Mouse (Mus musculus) forebrain, postnatal 0 days (tissue): ENCODE data around the gene Olfr556. TPM values are rescaled to one million over a fixed set of nuclear protein-coding genes. Genes with fewer than 3 reads are reported as not detected.
"Not testable (repeated sequence)": the region's sequence is repeated elsewhere in the genome, so short reads cannot be mapped to it uniquely, and the experiment has no call there.

Source experiments
- ATAC-seq: fragments of 200-750 bp; cut with Nextera tagmentation; 2 replicates; pipeline ENCODE4 v1.8.0; 2017; ENCODE audit warnings: mild to moderate bottlenecking, moderate library complexity
- DNase-seq: peaks from one replicate; pipeline ENCODE4 v3.0.0-alpha.2; 2015
- H3K27ac ChIP-seq: fragments of 300-500 bp; sonication (generic); 2 replicates; pipeline ENCODE4 v1.5.1; 2014; ENCODE audit warnings: low read depth, mild to moderate bottlenecking, antibody characterized with exemption, low read length, moderate library complexity, mixed read lengths
- H3K27me3 ChIP-seq: fragments of 300-500 bp; sonication (generic); 2 replicates; pipeline ENCODE4 v1.6.1; 2014; ENCODE audit warnings: mild to moderate bottlenecking, low read length, mixed read lengths; ENCODE audit not compliant: insufficient read depth
- H3K36me3 ChIP-seq: fragments of 300-500 bp; sonication (generic); 2 replicates; pipeline ENCODE4 v1.6.1; 2014; ENCODE audit warnings: mild to moderate bottlenecking, moderate library complexity; ENCODE audit not compliant: insufficient read depth
- H3K4me1 ChIP-seq: fragments of 300-500 bp; sonication (generic); 2 replicates; pipeline ENCODE4 v1.6.1; 2014; ENCODE audit warnings: antibody characterized with exemption; ENCODE audit not compliant: insufficient read depth
- H3K4me2 ChIP-seq: fragments of 300-500 bp; sonication (generic); 2 replicates; pipeline ENCODE4 v1.6.1; 2014; ENCODE audit warnings: low read depth, mild to moderate bottlenecking, moderate library complexity
- H3K4me3 ChIP-seq: fragments of 300-500 bp; sonication (generic); 2 replicates; pipeline ENCODE4 v1.5.1; 2014; ENCODE audit warnings: low read depth, low read length, mixed read lengths
- H3K9ac ChIP-seq: fragments of 300-500 bp; sonication (generic); 2 replicates; pipeline ENCODE4 v1.6.1; 2014; ENCODE audit warnings: mild to moderate bottlenecking
- H3K9me3 ChIP-seq: fragments of 300-500 bp; sonication (generic); 2 replicates; pipeline ENCODE4 v1.6.1; 2016; ENCODE audit warnings: low read length
- CTCF ChIP-seq: sonication (generic); IDR thresholded peaks from 2 replicates; pipeline ENCODE4 v1.5.1; 2016; ENCODE audit warnings: antibody characterized with exemption, control low read depth, low read depth
- WGBS: fragments of 180-500 bp; shearing (Covaris S2); extraction: QIAGEN DNeasy Blood & Tissue Kit; methylation state at CpG from one replicate; pipeline ENCODE4 v1.1.7; 2014; 5-methylcytosine and 5-hydroxymethylcytosine counted together
- polyA plus RNA-seq: library from polyadenylated mRNA; unstranded; fragments of >200 nt; fragmentation: Nextera tagmentation; extraction: Ambion mirVana; gene quantifications from 2 replicates; pipeline ENCODE4 v1.2.1, GENCODE M21; 2015
- total RNA-seq: library from RNA; depleted of rRNA; stranded (reverse); fragments of >200 nt; gene quantifications from 2 replicates; pipeline ENCODE4 v1.2.3, GENCODE M21; 2014; rRNA removed

Olfr556 gene
- total RNA-seq (not detected in 2 replicates), polyA plus RNA-seq (not detected in 2 replicates)

DNA sequence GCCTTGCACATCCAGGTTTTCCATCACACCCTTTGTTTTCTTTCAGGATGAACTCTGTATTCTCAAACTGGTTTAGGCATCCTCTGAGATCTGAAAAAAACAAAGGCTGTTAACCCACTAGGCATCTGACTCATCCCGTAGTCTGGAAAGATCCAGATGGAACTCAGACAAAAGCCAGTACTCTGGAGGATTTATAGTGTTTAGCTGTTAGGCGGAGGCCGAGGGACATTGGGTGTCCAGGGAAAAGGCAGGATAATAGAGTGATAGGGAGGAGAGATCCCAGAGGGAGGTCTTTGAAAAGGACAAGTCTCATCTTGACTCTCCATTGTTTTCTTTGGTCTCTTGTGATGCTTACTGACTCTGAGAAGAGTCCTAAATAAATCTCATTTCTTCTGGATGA is at the start of gene Olfr556:
Gene Olfr556, plus strand, starts transcription at position 301 of the 400 bp plus-strand sequence.
- no peak for ATAC-seq
- no peak within 1 kb of the TSS for H3K9ac ChIP-seq
- no peak for DNase-seq
- TF ChIP-seq CTCF, result no peak
- 48% methylated on average over 3 of the region's 3 CpGs for WGBS
- H3K27ac ChIP-seq, result no peak within 1 kb of the TSS
- H3K4me1 ChIP-seq, result no peaks in the 10 kb centered on the region
- no peak within 1 kb of the TSS for H3K4me2 ChIP-seq
- no peak within 1 kb of the TSS for H3K4me3 ChIP-seq
- H3K36me3 ChIP-seq, result no peaks in the 10 kb centered on the region
- no peaks in the 10 kb centered on the region for H3K27me3 ChIP-seq
- no peaks in the 10 kb centered on the region for H3K9me3 ChIP-seq

DNA sequence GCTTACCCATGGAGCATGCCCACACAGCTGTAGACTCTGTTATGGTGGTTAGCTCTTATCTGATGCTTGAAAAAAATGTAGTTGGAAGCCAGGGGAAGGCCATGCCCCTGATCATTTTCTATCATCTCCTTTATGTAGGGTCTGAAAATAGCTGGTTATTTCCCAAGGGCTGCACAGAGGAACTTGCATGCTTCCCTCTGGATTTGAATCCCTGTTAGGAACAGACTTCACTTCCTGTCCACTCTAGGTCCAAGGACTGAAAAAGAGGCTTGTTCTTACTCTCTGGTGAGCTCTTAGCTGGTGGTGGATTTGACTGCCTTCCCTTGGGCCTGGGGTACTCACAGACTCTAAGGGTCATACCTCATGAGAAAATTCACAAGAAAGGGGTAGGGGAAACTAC is 46.6 kb upstream of the Olfr556 start, which contains the start of gene Olfr553:
Gene Olfr553, minus strand, starts transcription at position 101 of the 400 bp plus-strand sequence.
- H3K9me3 ChIP-seq, result no peaks in the 10 kb centered on the region
- H3K4me2 ChIP-seq, result no peak within 1 kb of the TSS
- no peaks in the 10 kb centered on the region for H3K4me1 ChIP-seq
- no peak for TF ChIP-seq CTCF
- H3K27me3 ChIP-seq, result no peaks in the 10 kb centered on the region
- no peak for ATAC-seq
- no peak within 1 kb of the TSS for H3K27ac ChIP-seq
- no peak for DNase-seq
- no peak within 1 kb of the TSS for H3K9ac ChIP-seq
- H3K4me3 ChIP-seq, result no peak within 1 kb of the TSS
- no peaks in the 10 kb centered on the region for H3K36me3 ChIP-seq

DNA sequence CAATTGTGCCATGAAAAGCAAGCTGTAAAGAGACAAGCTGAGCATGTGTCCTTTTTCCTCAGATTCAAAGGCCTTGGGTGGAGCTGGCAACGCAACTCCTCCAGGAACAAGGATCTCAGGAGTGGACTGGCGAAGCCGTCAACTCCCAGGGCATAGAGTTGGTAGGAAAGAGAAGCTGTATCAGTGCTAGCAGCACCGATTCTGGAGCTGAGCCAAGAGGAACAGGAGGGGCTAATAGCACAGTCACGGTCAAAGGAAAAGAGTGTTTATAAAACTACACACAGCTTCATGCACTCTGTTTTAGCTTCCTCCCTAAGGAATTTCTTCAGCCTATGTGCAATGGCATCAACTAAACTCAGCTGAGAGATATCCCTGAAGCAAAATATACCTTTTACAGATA is 45.1 kb upstream of the Olfr556 start:
- no peak for DNase-seq
- no peaks in the 10 kb centered on the region for H3K27me3 ChIP-seq

DNA sequence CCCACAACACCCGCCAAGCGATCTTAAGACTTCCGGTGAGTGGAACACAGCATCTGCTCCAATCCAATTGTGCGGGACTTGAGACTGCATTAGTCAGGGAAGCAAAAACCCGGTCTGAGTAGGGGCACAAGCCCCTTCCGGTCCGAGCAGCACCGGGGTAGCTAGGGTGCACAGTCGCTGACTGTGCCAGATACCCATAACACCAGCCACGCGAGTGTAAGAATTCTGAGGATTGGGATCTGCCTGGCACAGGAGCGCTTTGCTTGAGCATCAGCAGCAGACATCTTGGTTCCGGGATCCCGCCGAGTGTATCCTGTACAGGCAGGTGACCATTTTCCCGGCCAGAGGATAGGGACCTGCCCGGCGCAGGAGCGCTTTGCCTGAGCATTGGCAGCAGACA is 44.3 kb upstream of the Olfr556 start:
- H3K27ac ChIP-seq, H3K27me3 ChIP-seq, H3K4me3 ChIP-seq, H3K4me2 ChIP-seq, H3K4me1 ChIP-seq, H3K36me3 ChIP-seq, H3K9me3 ChIP-seq, DNase-seq, ATAC-seq, H3K9ac ChIP-seq: not testable (repeated sequence)
- 92% methylated on average over 19 of the region's 19 CpGs for WGBS

More for the DNA sequence above, 45.1 kb upstream of the Olfr556 start:
- H3K27ac ChIP-seq, result no peak overlapping the region
- no peak overlapping the region for H3K4me3 ChIP-seq
- WGBS, result 64% methylated on average over 5 of the region's 5 CpGs
- H3K4me2 ChIP-seq, result no peak overlapping the region
- H3K9me3 ChIP-seq, result no peaks in the 10 kb centered on the region
- ATAC-seq, result no peak
- no peaks in the 10 kb centered on the region for H3K36me3 ChIP-seq
- H3K4me1 ChIP-seq, result no peaks in the 10 kb centered on the region
- TF ChIP-seq CTCF, result no peak
- H3K9ac ChIP-seq, result no peak overlapping the region

DNA sequence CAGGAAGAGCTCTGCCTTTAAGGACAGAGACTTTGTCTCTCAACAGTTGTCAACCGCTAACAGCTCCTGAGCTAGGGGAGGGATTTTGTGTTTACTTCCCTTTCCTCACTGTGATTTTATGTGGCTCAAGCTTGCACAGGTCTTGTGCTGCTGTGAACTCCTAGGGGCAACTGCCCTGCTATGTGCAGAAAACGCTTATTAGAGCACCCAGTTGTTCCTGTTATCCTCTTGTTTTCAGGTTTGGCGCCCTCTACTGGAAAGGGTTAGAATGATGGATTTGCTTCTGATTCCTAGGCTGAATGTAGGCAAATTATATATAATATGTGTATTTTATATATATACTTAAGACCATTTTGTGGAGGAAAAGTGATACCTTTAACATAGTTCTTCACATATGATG is 28.0 kb upstream of the Olfr556 start:
- TF ChIP-seq CTCF, result peak; percentile 43
- H3K4me2 ChIP-seq, result no peak overlapping the region
- no peak for ATAC-seq
- H3K27ac ChIP-seq, result no peak overlapping the region
- H3K4me1 ChIP-seq, result no peaks in the 10 kb centered on the region
- H3K9me3 ChIP-seq, result no peaks in the 10 kb centered on the region
- no peaks in the 10 kb centered on the region for H3K27me3 ChIP-seq
- H3K9ac ChIP-seq, result no peak overlapping the region
- no peaks in the 10 kb centered on the region for H3K36me3 ChIP-seq
- DNase-seq, result peak; percentile 2
- no peak overlapping the region for H3K4me3 ChIP-seq
- 38% methylated on average over 3 of the region's 3 CpGs for WGBS

DNA sequence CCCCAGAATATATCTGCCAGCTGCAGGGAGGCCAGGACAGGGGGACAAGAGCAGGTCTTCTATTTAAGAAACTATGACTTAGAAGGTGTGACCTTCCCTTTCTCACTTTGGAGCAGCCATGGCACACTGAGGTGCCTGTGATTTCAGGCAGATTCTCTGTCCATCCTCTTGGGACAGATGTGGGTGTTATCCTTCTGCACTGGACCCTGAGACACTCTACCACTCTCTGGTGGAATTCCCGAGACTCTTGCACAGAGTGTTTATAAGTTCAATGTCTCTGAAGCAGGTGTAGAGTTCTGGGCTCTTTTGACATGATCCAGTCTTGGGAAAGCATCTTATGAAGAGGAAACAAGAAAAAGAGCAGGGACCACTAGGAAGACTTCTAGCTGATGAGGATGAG is 26.6 kb upstream of the Olfr556 start, which contains the start of gene Olfr554:
Gene Olfr554, plus strand, starts transcription at position 301 of the 400 bp plus-strand sequence.
- Histone ChIP-seq H3K36me3 (no peaks in the 10 kb centered on the region), H3K4me1 (no peaks in the 10 kb centered on the region), H3K27ac (no peak within 1 kb of the TSS), H3K9ac (no peak within 1 kb of the TSS), H3K9me3 (no peaks in the 10 kb centered on the region), H3K27me3 (no peaks in the 10 kb centered on the region), H3K4me3 (no peak within 1 kb of the TSS), H3K4me2 (no peak within 1 kb of the TSS)
- DNase-seq (no peak), ATAC-seq (no peak)
- TF ChIP-seq CTCF, result no peak
- WGBS, result 86% methylated on average over 1 of the region's 1 CpGs

DNA sequence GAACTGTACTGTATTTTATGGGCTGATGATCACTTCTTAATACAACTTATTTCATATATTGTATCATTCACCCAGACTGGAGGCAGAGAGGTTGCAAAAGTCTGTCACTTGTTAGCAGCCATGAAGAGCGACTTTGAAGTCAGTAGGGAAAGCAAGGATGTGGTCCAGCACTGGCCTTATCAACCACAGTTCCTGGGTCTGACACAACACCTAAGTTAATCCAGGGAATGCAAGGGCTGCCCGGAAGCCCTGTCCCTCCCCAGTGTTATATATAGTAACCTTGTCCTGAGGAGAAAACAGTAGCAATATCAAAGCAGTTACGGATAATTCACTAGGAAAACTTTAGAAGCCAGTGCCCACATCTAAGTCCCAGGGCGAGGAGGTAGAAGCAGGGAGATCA is 19.8 kb upstream of the Olfr556 start:
- H3K27me3 ChIP-seq, ATAC-seq, H3K36me3 ChIP-seq, H3K9me3 ChIP-seq, H3K9ac ChIP-seq, H3K4me2 ChIP-seq, H3K4me1 ChIP-seq, H3K27ac ChIP-seq, H3K4me3 ChIP-seq, DNase-seq: not testable (repeated sequence)
- WGBS, result 93% methylated on average over 3 of the region's 4 CpGs

DNA sequence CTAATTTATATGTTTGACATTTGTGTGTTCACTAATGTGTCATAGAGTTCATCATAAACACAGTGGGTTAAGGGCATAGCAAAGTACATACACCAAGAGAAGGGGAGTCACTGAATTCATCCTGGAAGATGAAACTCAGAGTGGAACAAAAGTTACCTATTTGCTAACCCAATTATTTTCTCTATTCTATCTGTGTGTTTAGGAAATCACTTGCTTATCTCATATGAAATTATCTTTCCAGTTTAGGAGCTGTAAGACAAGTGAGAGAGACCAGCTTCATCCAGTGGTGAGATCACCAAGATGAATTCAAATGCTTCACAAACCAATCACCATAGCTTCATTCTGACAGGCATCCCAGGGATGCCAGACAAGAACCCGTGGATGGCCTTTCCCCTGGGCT is 6.2 kb upstream of the Olfr556 start, which contains the start of gene Olfr555:
Gene Olfr555, plus strand, starts transcription at position 301 of the 400 bp plus-strand sequence.
- no peak within 1 kb of the TSS for H3K4me3 ChIP-seq
- no peak within 1 kb of the TSS for H3K9ac ChIP-seq
- 71% methylated on average over 1 of the region's 1 CpGs for WGBS
- H3K9me3 ChIP-seq, result no peaks in the 10 kb centered on the region
- no peaks in the 10 kb centered on the region for H3K27me3 ChIP-seq
- no peak for DNase-seq
- H3K4me2 ChIP-seq, result no peak within 1 kb of the TSS
- no peaks in the 10 kb centered on the region for H3K4me1 ChIP-seq
- no peak for TF ChIP-seq CTCF
- ATAC-seq, result no peak
- no peaks in the 10 kb centered on the region for H3K36me3 ChIP-seq
- no peak within 1 kb of the TSS for H3K27ac ChIP-seq
